Mouse (Mus musculus) kidney, adult 2 months (tissue): Measurements from ENCODE around the gene Epas1. TPM values are rescaled to one million over a fixed set of nuclear protein-coding genes. Genes with fewer than 3 reads are reported as not detected.

Experiments
- DNase-seq: peaks from one replicate; pipeline ENCODE4 v3.0.0; 2021
- H3K27ac ChIP-seq: fragments of 200-500 bp; 2 replicates; pipeline ENCODE4 v1.5.1; 2012; ENCODE audit warnings: low read depth, low read length, control low read depth, inconsistent platforms; ENCODE audit not compliant: insufficient read depth
- H3K27me3 ChIP-seq: fragments of 200-500 bp; replicated peaks from 2 replicates; pipeline ENCODE4 v1.6.1; 2012; ENCODE audit warnings: mild to moderate bottlenecking, moderate library complexity, low read length, inconsistent platforms; ENCODE audit not compliant: control insufficient read depth, insufficient read depth
- H3K36me3 ChIP-seq: fragments of 200-500 bp; 2 replicates; pipeline ENCODE4 v1.6.1; 2012; ENCODE audit warnings: mild to moderate bottlenecking, moderate library complexity, low read length, inconsistent platforms; ENCODE audit not compliant: control insufficient read depth, insufficient read depth
- H3K4me1 ChIP-seq: fragments of 200-500 bp; 2 replicates; pipeline ENCODE4 v1.6.1; 2011; ENCODE audit warnings: low read length; ENCODE audit not compliant: control insufficient read depth, insufficient read depth
- H3K4me3 ChIP-seq: fragments of 200-500 bp; 2 replicates; pipeline ENCODE4 v1.5.1; 2011; ENCODE audit warnings: mild to moderate bottlenecking, low read depth, low read length, control low read depth; ENCODE audit not compliant: insufficient read depth
- CTCF ChIP-seq: fragments of 200-500 bp; conservative IDR thresholded peaks from 2 replicates; pipeline ENCODE4 v1.5.1; 2011; ENCODE audit warnings: low read depth, mild to moderate bottlenecking, control low read depth, low read length, moderate library complexity, mixed read lengths; ENCODE audit not compliant: insufficient read depth, insufficient read length
- POLR2A ChIP-seq: fragments of 200-500 bp; IDR thresholded peaks from one replicate; pipeline ENCODE4 v1.6.1; 2011; ENCODE audit warnings: low read depth, low read length, control low read depth
- WGBS: fragments of 180-500 bp; shearing (Covaris S2); methylation state at CpG from one replicate; pipeline ENCODE4 v1.1.7; 2018; 5-methylcytosine and 5-hydroxymethylcytosine counted together
- polyA plus RNA-seq: library from polyadenylated mRNA; depleted of rRNA; stranded (reverse); fragments of >200 nt; gene quantifications from 2 replicates; pipeline ENCODE4 v1.2.3, GENCODE M21; 2012

Gene Epas1
- polyA plus RNA-seq, 1 experiment: 108 TPM

- Histone ChIP-seq H3K27me3 (no peaks in the 10 kb centered on the region), H3K36me3 (peaks cover 5% of the 10 kb centered on the region; the same call in 1 of the 2 replicates), H3K27ac (no peak overlapping the region), H3K4me1 (no peaks in the 10 kb centered on the region), H3K4me3 (no peak overlapping the region)
- TF ChIP-seq CTCF (no peak), POLR2A (no peak)
- DNase-seq: no peak
- WGBS: 93% methylated on average over 19 of the region's 19 CpGs
These were observed 74.1 kb downstream of the Epas1 start for GRCm38 (mm10) chr17:86827391-86828165.

GRCm38 (mm10) chr17:86828500-86828899 is 75.0 kb downstream of the Epas1 start:
- Histone ChIP-seq H3K27ac (no peak overlapping the region), H3K27me3 (no peaks in the 10 kb centered on the region), H3K36me3 (peaks cover 5% of the 10 kb centered on the region; the same call in 1 of the 2 replicates), H3K4me3 (no peak overlapping the region), H3K4me1 (no peaks in the 10 kb centered on the region)
- no peak for DNase-seq
- 94% methylated on average over 11 of the region's 11 CpGs for WGBS
- TF ChIP-seq CTCF: no peak
- TF ChIP-seq POLR2A: no peak

GRCm38 (mm10) chr17:86829383-86830175 is 76.1 kb downstream of the Epas1 start:
- H3K4me3 ChIP-seq: no peak overlapping the region
- TF ChIP-seq CTCF: no peak
- TF ChIP-seq POLR2A: no peak
- H3K27ac ChIP-seq: no peak overlapping the region
- no peaks in the 10 kb centered on the region for H3K4me1 ChIP-seq
- whole genome bisulfite sequencing: 91% methylated on average over 13 of the region's 13 CpGs
- no peak for DNase-seq
- H3K27me3 ChIP-seq: no peaks in the 10 kb centered on the region
- peaks cover 5% of the 10 kb centered on the region; the same call in 1 of the 2 replicates for H3K36me3 ChIP-seq

- H3K4me1 ChIP-seq: no peaks in the 10 kb centered on the region
- no peak overlapping the region for H3K27ac ChIP-seq
- WGBS: 85% methylated on average over 12 of the region's 12 CpGs
- H3K36me3 ChIP-seq: peaks cover 4% of the 10 kb centered on the region; the same call in 1 of the 2 replicates
- TF ChIP-seq POLR2A (no peak), CTCF (no peak)
- no peak overlapping the region for H3K4me3 ChIP-seq
- no peak for DNase-seq
- no peaks in the 10 kb centered on the region for H3K27me3 ChIP-seq
These were observed 77.4 kb downstream of the Epas1 start for GRCm38 (mm10) chr17:86830893-86831292.

- Histone ChIP-seq H3K27me3 (no peaks in the 10 kb centered on the region), H3K27ac (no peak overlapping the region), H3K4me3 (no peak overlapping the region), H3K4me1 (no peaks in the 10 kb centered on the region), H3K36me3 (peaks cover 1% of the 10 kb centered on the region; the same call in 1 of the 2 replicates)
- TF ChIP-seq POLR2A (no peak), CTCF (peak; percentile 67)
- 62% methylated on average over 19 of the region's 19 CpGs for WGBS
- peak; percentile 40 for DNase-seq
These were observed 79.2 kb downstream of the Epas1 start for GRCm38 (mm10) chr17:86832562-86833327.

- no peak for DNase-seq
- WGBS: 97% methylated on average over 10 of the region's 10 CpGs
- no peak for TF ChIP-seq POLR2A
These were observed 80.4 kb downstream of the Epas1 start for GRCm38 (mm10) chr17:86833945-86834344.

More at GRCm38 (mm10) chr17:86833945-86834344, 80.4 kb downstream of the Epas1 start:
- Histone ChIP-seq H3K4me3 (no peak overlapping the region), H3K27ac (no peak overlapping the region), H3K36me3 (0 out of 2 replicates have a peak, but pooled peaks cover under 1% of the 10 kb centered on the region), H3K4me1 (no peaks in the 10 kb centered on the region), H3K27me3 (no peaks in the 10 kb centered on the region)
